Mouse (Mus musculus) thymus, postnatal 25 days (tissue): Measurements from ENCODE around the gene Itga9.
"Not testable (repeated sequence)": the region's sequence is repeated elsewhere in the genome, so short reads cannot be mapped to it uniquely, and the experiment has no call there.

Experiments
- DNase-seq: peaks from one replicate; pipeline ENCODE4 v3.0.0; 2022

Itga9 gene

GRCm38 (mm10) chr9:118606148-118606816, at the start of gene Itga9:
Gene Itga9 (plus strand): TSS chr9:118606690.
- DNase-seq = peak; percentile 84

GRCm38 (mm10) chr9:118556951-118557780, 49.3 kb upstream of the Itga9 start:
- DNase-seq = no peak

GRCm38 (mm10) chr9:118563356-118563755, 43.1 kb upstream of the Itga9 start:
- no peak for DNase-seq

- DNase-seq = no peak
Observed at GRCm38 (mm10) chr9:118563866-118564265, 42.6 kb upstream of the Itga9 start.

- DNase-seq = no peak
Observed at GRCm38 (mm10) chr9:118564696-118565095, 41.8 kb upstream of the Itga9 start.

GRCm38 (mm10) chr9:118569328-118569727, 37.2 kb upstream of the Itga9 start:
- DNase-seq = no peak

- no peak for DNase-seq
Observed at GRCm38 (mm10) chr9:118570865-118571264, 35.6 kb upstream of the Itga9 start.

GRCm38 (mm10) chr9:118571701-118572100, 34.8 kb upstream of the Itga9 start:
- DNase-seq = no peak

- no peak for DNase-seq
Observed at GRCm38 (mm10) chr9:118574911-118575310, 31.6 kb upstream of the Itga9 start.

- DNase-seq = no peak
Observed at GRCm38 (mm10) chr9:118580371-118580770, 26.1 kb upstream of the Itga9 start.

- DNase-seq = peak; percentile 54
Observed at GRCm38 (mm10) chr9:118582757-118583156, 23.7 kb upstream of the Itga9 start.

- DNase-seq = no peak
Observed at GRCm38 (mm10) chr9:118584838-118585237, 21.7 kb upstream of the Itga9 start.

GRCm38 (mm10) chr9:118585998-118586397, 20.5 kb upstream of the Itga9 start:
- no peak for DNase-seq

- DNase-seq = no peak
Observed at GRCm38 (mm10) chr9:118587115-118587514, 19.4 kb upstream of the Itga9 start.

- no peak for DNase-seq
Observed at GRCm38 (mm10) chr9:118589249-118589648, 17.2 kb upstream of the Itga9 start.

- no peak for DNase-seq
Observed at GRCm38 (mm10) chr9:118590230-118590629, 16.3 kb upstream of the Itga9 start.

GRCm38 (mm10) chr9:118591633-118592032, 14.9 kb upstream of the Itga9 start:
- DNase-seq = no peak

- DNase-seq = no peak
Observed at GRCm38 (mm10) chr9:118592585-118593249, 13.8 kb upstream of the Itga9 start.

GRCm38 (mm10) chr9:118593443-118593842, 13.0 kb upstream of the Itga9 start:
- no peak for DNase-seq

- DNase-seq = no peak
Observed at GRCm38 (mm10) chr9:118596767-118597166, 9.7 kb upstream of the Itga9 start.

GRCm38 (mm10) chr9:118600393-118600792, 6.1 kb upstream of the Itga9 start:
- DNase-seq = not testable (repeated sequence)

GRCm38 (mm10) chr9:118602576-118602975, 3.9 kb upstream of the Itga9 start:
- no peak for DNase-seq

- DNase-seq = no peak
Observed at GRCm38 (mm10) chr9:118606817-118607371, 404 bp downstream of the Itga9 start.
